Mouse (Mus musculus) neural tube, embryonic 15.5 days (tissue): Measurements from ENCODE around the gene Epb41l2. TPM values are rescaled to one million over a fixed set of nuclear protein-coding genes. Genes with fewer than 3 reads are reported as not detected.
A peak's percentile ranks its signal among the peaks of the same experiment; 100 is the strongest.

ENCODE experiments used
- ATAC-seq: fragments of 200-750 bp; cut with Nextera tagmentation; 2 replicates; pipeline ENCODE4 v1.8.0; 2017; ENCODE audit warnings: mild to moderate bottlenecking, moderate TSS enrichment, moderate library complexity; ENCODE audit not compliant: low FRiP score
- H3K27ac ChIP-seq: fragments of 300-500 bp; sonication (generic); replicated peaks from 2 replicates; pipeline ENCODE4 v1.5.1; 2015; ENCODE audit warnings: mild to moderate bottlenecking, inconsistent platforms
- H3K27me3 ChIP-seq: fragments of 300-500 bp; sonication (generic); replicated peaks from 2 replicates; pipeline ENCODE4 v1.6.1; 2015; ENCODE audit warnings: inconsistent platforms
- H3K36me3 ChIP-seq: fragments of 300-500 bp; sonication (generic); 2 replicates; pipeline ENCODE4 v1.6.1; 2015; ENCODE audit warnings: inconsistent platforms
- H3K4me1 ChIP-seq: fragments of 300-500 bp; sonication (generic); 2 replicates; pipeline ENCODE4 v1.6.1; 2015; ENCODE audit warnings: inconsistent platforms
- H3K4me2 ChIP-seq: fragments of 300-500 bp; sonication (generic); 2 replicates; pipeline ENCODE4 v1.6.1; 2015; ENCODE audit warnings: inconsistent platforms, mild to moderate bottlenecking, moderate library complexity
- H3K4me3 ChIP-seq: fragments of 300-500 bp; sonication (generic); replicated peaks from 2 replicates; pipeline ENCODE4 v1.5.1; 2015; ENCODE audit warnings: mild to moderate bottlenecking, inconsistent platforms
- H3K9ac ChIP-seq: fragments of 300-500 bp; sonication (generic); replicated peaks from 2 replicates; pipeline ENCODE4 v1.6.1; 2015; ENCODE audit warnings: mild to moderate bottlenecking, inconsistent platforms
- H3K9me3 ChIP-seq: fragments of 300-500 bp; sonication (generic); replicated peaks from 2 replicates; pipeline ENCODE4 v1.6.1; 2016; ENCODE audit warnings: inconsistent platforms
- WGBS: fragments of 180-500 bp; shearing (Covaris S2); methylation state at CpG from one replicate; pipeline ENCODE4 v1.1.7; 2015; ENCODE audit warnings: mixed read lengths; 5-methylcytosine and 5-hydroxymethylcytosine counted together
- polyA plus RNA-seq: library from polyadenylated mRNA; unstranded; fragments of >200 nt; fragmentation: Nextera tagmentation; extraction: Ambion mirVana; gene quantifications from 2 replicates; pipeline ENCODE4 v1.2.1, GENCODE M21; 2015

Epb41l2 gene
- polyA plus RNA-seq, 1 experiment from 2014 or later, result 27.7 TPM

GRCm38 (mm10) chr10:25466493-25466892, 106.9 kb downstream of the Epb41l2 start:
- no peak for ATAC-seq
- Histone ChIP-seq H3K27ac (no peak overlapping the region), H3K36me3 (no peaks in the 10 kb centered on the region), H3K9ac (no peak overlapping the region), H3K9me3 (no peaks in the 10 kb centered on the region), H3K4me1 (no peaks in the 10 kb centered on the region), H3K4me3 (no peak overlapping the region), H3K4me2 (no peak overlapping the region), H3K27me3 (no peaks in the 10 kb centered on the region)
- WGBS, result 74% methylated on average over 2 of the region's 2 CpGs

- no peak overlapping the region for H3K4me2 ChIP-seq
- no peaks in the 10 kb centered on the region for H3K27me3 ChIP-seq
- H3K9me3 ChIP-seq, result no peaks in the 10 kb centered on the region
- no peaks in the 10 kb centered on the region for H3K4me1 ChIP-seq
- no peak overlapping the region for H3K9ac ChIP-seq
- no peak for ATAC-seq
- no peak overlapping the region for H3K4me3 ChIP-seq
- no peaks in the 10 kb centered on the region for H3K36me3 ChIP-seq
- 86% methylated on average over 2 of the region's 2 CpGs for WGBS
- H3K27ac ChIP-seq, result no peak overlapping the region
Observed at GRCm38 (mm10) chr10:25471944-25472343, 112.3 kb downstream of the Epb41l2 start.

- no peak overlapping the region for H3K27ac ChIP-seq
- H3K4me3 ChIP-seq, result no peak overlapping the region
- H3K4me1 ChIP-seq, result 0 out of 2 replicates have a peak, but pooled peaks cover 3% of the 10 kb centered on the region
- no peak overlapping the region for H3K9ac ChIP-seq
- no peaks in the 10 kb centered on the region for H3K27me3 ChIP-seq
- H3K9me3 ChIP-seq, result no peaks in the 10 kb centered on the region
- ATAC-seq, result no peak
- no peak overlapping the region for H3K4me2 ChIP-seq
- 88% methylated on average over 3 of the region's 3 CpGs for WGBS
- H3K36me3 ChIP-seq, result no peaks in the 10 kb centered on the region
Observed at GRCm38 (mm10) chr10:25479716-25480115, 120.1 kb downstream of the Epb41l2 start.

- H3K4me3 ChIP-seq, result no peak overlapping the region
- 53% methylated on average over 5 of the region's 5 CpGs for WGBS
- 0 out of 2 replicates have a peak, but pooled peaks cover 3% of the 10 kb centered on the region for H3K4me1 ChIP-seq
- H3K9me3 ChIP-seq, result no peaks in the 10 kb centered on the region
- H3K27me3 ChIP-seq, result no peaks in the 10 kb centered on the region
- no peak overlapping the region for H3K4me2 ChIP-seq
- H3K9ac ChIP-seq, result no peak overlapping the region
- ATAC-seq, result no peak
- H3K36me3 ChIP-seq, result no peaks in the 10 kb centered on the region
- no peak overlapping the region for H3K27ac ChIP-seq
Observed at GRCm38 (mm10) chr10:25482791-25483190, 123.2 kb downstream of the Epb41l2 start.

GRCm38 (mm10) chr10:25488456-25488855, 128.9 kb downstream of the Epb41l2 start:
- H3K4me2 ChIP-seq, result no peak overlapping the region
- no peaks in the 10 kb centered on the region; the same call in 1 of the 2 replicates for H3K36me3 ChIP-seq
- H3K9ac ChIP-seq, result no peak overlapping the region
- WGBS, result 27% methylated on average over 1 of the region's 1 CpGs
- H3K27me3 ChIP-seq, result no peaks in the 10 kb centered on the region
- no peak overlapping the region for H3K27ac ChIP-seq
- H3K4me1 ChIP-seq, result no peaks in the 10 kb centered on the region
- ATAC-seq, result peak; percentile 73; the same call in 1 of the 2 replicates
- no peak overlapping the region for H3K4me3 ChIP-seq
- H3K9me3 ChIP-seq, result no peaks in the 10 kb centered on the region

- no peak overlapping the region for H3K4me3 ChIP-seq
- no peak overlapping the region for H3K27ac ChIP-seq
- H3K9me3 ChIP-seq, result no peaks in the 10 kb centered on the region
- H3K36me3 ChIP-seq, result no peaks in the 10 kb centered on the region
- H3K27me3 ChIP-seq, result no peaks in the 10 kb centered on the region
- no peaks in the 10 kb centered on the region for H3K4me1 ChIP-seq
- no peak overlapping the region for H3K4me2 ChIP-seq
- no peak overlapping the region for H3K9ac ChIP-seq
- no peak for ATAC-seq
- WGBS, result 48% methylated on average over 10 of the region's 10 CpGs
Observed at GRCm38 (mm10) chr10:25499323-25500071, 139.9 kb downstream of the Epb41l2 start.

- no peaks in the 10 kb centered on the region for H3K36me3 ChIP-seq
- H3K9me3 ChIP-seq, result no peaks in the 10 kb centered on the region
- no peaks in the 10 kb centered on the region for H3K27me3 ChIP-seq
- H3K4me3 ChIP-seq, result no peak overlapping the region
- no peak for ATAC-seq
- WGBS, result 88% methylated on average over 5 of the region's 5 CpGs
- H3K27ac ChIP-seq, result no peak overlapping the region
- no peaks in the 10 kb centered on the region for H3K4me1 ChIP-seq
- H3K9ac ChIP-seq, result no peak overlapping the region
- H3K4me2 ChIP-seq, result no peak overlapping the region
Observed at GRCm38 (mm10) chr10:25503250-25503649, 143.7 kb downstream of the Epb41l2 start.

GRCm38 (mm10) chr10:25513821-25514220, 154.2 kb downstream of the Epb41l2 start:
- 74% methylated on average over 1 of the region's 1 CpGs for WGBS
- H3K27ac ChIP-seq, result no peak overlapping the region
- H3K9me3 ChIP-seq, result no peaks in the 10 kb centered on the region

GRCm38 (mm10) chr10:25519954-25520353, 160.4 kb downstream of the Epb41l2 start:
- H3K27ac ChIP-seq, result no peak overlapping the region
- no peak for ATAC-seq
- H3K4me2 ChIP-seq, result no peak overlapping the region
- no peaks in the 10 kb centered on the region for H3K9me3 ChIP-seq
- H3K27me3 ChIP-seq, result no peaks in the 10 kb centered on the region
- no peaks in the 10 kb centered on the region; the same call in 1 of the 2 replicates for H3K36me3 ChIP-seq
- 70% methylated on average over 3 of the region's 3 CpGs for WGBS
- no peak overlapping the region for H3K4me3 ChIP-seq
- H3K4me1 ChIP-seq, result no peaks in the 10 kb centered on the region
- H3K9ac ChIP-seq, result no peak overlapping the region

More at GRCm38 (mm10) chr10:25513821-25514220, 154.2 kb downstream of the Epb41l2 start:
- no peak overlapping the region for H3K4me2 ChIP-seq
- H3K27me3 ChIP-seq, result no peaks in the 10 kb centered on the region
- ATAC-seq, result no peak
- no peak overlapping the region for H3K4me3 ChIP-seq
- H3K4me1 ChIP-seq, result no peaks in the 10 kb centered on the region
- no peaks in the 10 kb centered on the region; the same call in 1 of the 2 replicates for H3K36me3 ChIP-seq
- no peak overlapping the region for H3K9ac ChIP-seq

- WGBS, result 88% methylated on average over 5 of the region's 5 CpGs
- Histone ChIP-seq H3K4me2 (no peak overlapping the region), H3K9ac (no peak overlapping the region), H3K27me3 (no peaks in the 10 kb centered on the region), H3K27ac (no peak overlapping the region), H3K4me1 (no peaks in the 10 kb centered on the region), H3K9me3 (no peaks in the 10 kb centered on the region), H3K36me3 (no peaks in the 10 kb centered on the region; the same call in 1 of the 2 replicates), H3K4me3 (no peak overlapping the region)
- ATAC-seq, result no peak
Observed at GRCm38 (mm10) chr10:25520428-25520827, 160.8 kb downstream of the Epb41l2 start.

- H3K9me3 ChIP-seq, result no peaks in the 10 kb centered on the region
- H3K4me1 ChIP-seq, result no peaks in the 10 kb centered on the region
- no peaks in the 10 kb centered on the region for H3K36me3 ChIP-seq
- H3K4me2 ChIP-seq, result no peak overlapping the region
- no peak overlapping the region for H3K27ac ChIP-seq
- WGBS, result 81% methylated on average over 8 of the region's 8 CpGs
- no peak for ATAC-seq
- no peaks in the 10 kb centered on the region for H3K27me3 ChIP-seq
- H3K9ac ChIP-seq, result no peak overlapping the region
- H3K4me3 ChIP-seq, result no peak overlapping the region
Observed at GRCm38 (mm10) chr10:25523727-25524126, 164.1 kb downstream of the Epb41l2 start.

GRCm38 (mm10) chr10:25526156-25526555, 166.6 kb downstream of the Epb41l2 start:
- 94% methylated on average over 4 of the region's 4 CpGs for WGBS
- Histone ChIP-seq H3K27me3 (no peaks in the 10 kb centered on the region), H3K27ac (no peak overlapping the region), H3K4me3 (no peak overlapping the region), H3K4me1 (no peaks in the 10 kb centered on the region), H3K9me3 (no peaks in the 10 kb centered on the region), H3K36me3 (no peaks in the 10 kb centered on the region), H3K4me2 (no peak overlapping the region), H3K9ac (no peak overlapping the region)
- ATAC-seq, result no peak
